Comparison of ENCODE assay signal across 15 mouse cellular contexts in the genomic region with DNA sequence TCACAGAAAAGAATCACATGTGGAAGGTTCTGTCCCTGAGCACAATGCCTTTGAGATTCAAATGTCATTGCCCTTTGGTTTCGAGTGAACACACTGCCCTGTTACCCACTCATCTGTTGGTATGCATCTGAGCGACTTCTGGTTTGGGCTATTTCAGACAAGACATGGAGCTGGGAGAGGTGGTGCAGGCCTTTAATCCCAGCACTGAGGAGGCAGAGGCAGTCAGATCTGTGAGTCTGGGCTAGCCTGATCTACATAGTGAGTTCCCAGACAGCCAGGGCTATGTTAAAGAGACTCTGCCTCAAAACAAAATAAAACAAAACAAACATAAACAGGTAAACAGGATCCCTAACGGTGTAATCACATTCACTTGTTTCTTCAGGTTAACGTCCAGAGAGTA. TPM values are rescaled to one million over a fixed set of nuclear protein-coding genes. Genes with fewer than 3 reads are reported as not detected.
A peak's percentile ranks its signal among the peaks of the same experiment; 100 is the strongest.
DNase-seq lines count a peak whose midpoint lies in the region; ATAC-seq lines count a peak whose summit lies in the region.
"Had no signal": no experiment of that assay in that cellular context is flagged by ENCODE, and none has a peak within 500 bp of the region (broad histone marks: within the 10 kb centered on the region; RNA-seq: fewer than 3 reads in every experiment).

No protein-coding gene starts in this region.

- H3K9me3 ChIP-seq in forebrain, embryonic 14.5 days (replicated peaks; ENCODE audit: control insufficient read depth, low read length) = no peaks in the 10 kb centered on the region
- no peaks in the 10 kb centered on the region for H3K9me3 ChIP-seq in forebrain, embryonic 10.5 days
- no peaks in the 10 kb centered on the region for H3K9me3 ChIP-seq in intestine, embryonic 14.5 days (ENCODE audit: control insufficient read depth, low read length)
- no peaks in the 10 kb centered on the region for H3K9me3 ChIP-seq in intestine, embryonic 15.5 days
- H3K9me3 ChIP-seq in midbrain, embryonic 11.5 days (ENCODE audit: control insufficient read depth, low read length) = no peaks in the 10 kb centered on the region
- no peaks in the 10 kb centered on the region for H3K9me3 ChIP-seq in midbrain, embryonic 15.5 days
- H3K9me3 ChIP-seq: forebrain, embryonic 15.5 days; heart, embryonic 12.5 days; heart, embryonic 15.5 days; hindbrain, embryonic 10.5 days had no signal

- no peaks in the 10 kb centered on the region for H3K4me1 ChIP-seq in forebrain, embryonic 14.5 days (ENCODE audit: control insufficient read depth, insufficient read depth, low read length)
- no peaks in the 10 kb centered on the region for H3K4me1 ChIP-seq in forebrain, embryonic 10.5 days
- H3K4me1 ChIP-seq in intestine, embryonic 14.5 days (replicated peaks; ENCODE audit: control insufficient read depth, insufficient read depth, low read length) = no peaks in the 10 kb centered on the region
- H3K4me1 ChIP-seq in intestine, embryonic 15.5 days (replicated peaks) = no peaks in the 10 kb centered on the region
- no peaks in the 10 kb centered on the region for H3K4me1 ChIP-seq in midbrain, embryonic 11.5 days (ENCODE audit: control insufficient read depth, insufficient read depth, low read length)
- H3K4me1 ChIP-seq in midbrain, embryonic 15.5 days = no peaks in the 10 kb centered on the region
- H3K4me1 ChIP-seq: forebrain, embryonic 15.5 days; heart, embryonic 12.5 days; heart, embryonic 15.5 days; hindbrain, embryonic 10.5 days had no signal

- no peak overlapping the region for H3K27ac ChIP-seq in forebrain, embryonic 14.5 days (ENCODE audit: low read depth, low read length)
- H3K27ac ChIP-seq in forebrain, embryonic 10.5 days = no peak overlapping the region
- no peak overlapping the region for H3K27ac ChIP-seq in intestine, embryonic 14.5 days (ENCODE audit: low read depth)
- no peak overlapping the region for H3K27ac ChIP-seq in intestine, embryonic 15.5 days
- H3K27ac ChIP-seq in midbrain, embryonic 11.5 days (ENCODE audit: low read depth, low read length) = no peak overlapping the region
- H3K27ac ChIP-seq in midbrain, embryonic 15.5 days = no peak overlapping the region
- H3K27ac ChIP-seq: forebrain, embryonic 15.5 days; heart, embryonic 15.5 days; hindbrain, embryonic 10.5 days; hindbrain, embryonic 14.5 days had no signal

- H3K4me2 ChIP-seq in forebrain, embryonic 14.5 days (ENCODE audit: low read length) = no peak overlapping the region
- H3K4me2 ChIP-seq in intestine, embryonic 14.5 days (ENCODE audit: low read length) = no peak overlapping the region
- no peak overlapping the region for H3K4me2 ChIP-seq in intestine, embryonic 15.5 days (replicated peaks)
- no peak overlapping the region for H3K4me2 ChIP-seq in midbrain, embryonic 11.5 days
- no peak overlapping the region for H3K4me2 ChIP-seq in midbrain, embryonic 15.5 days
- H3K4me2 ChIP-seq: forebrain, embryonic 15.5 days; heart, embryonic 12.5 days; heart, embryonic 15.5 days; hindbrain, embryonic 14.5 days had no signal

- H3K4me3 ChIP-seq in forebrain, embryonic 14.5 days (ENCODE audit: low read depth, low read length) = no peak overlapping the region
- H3K4me3 ChIP-seq in forebrain, embryonic 10.5 days = no peak overlapping the region
- no peak overlapping the region for H3K4me3 ChIP-seq in intestine, embryonic 14.5 days (ENCODE audit: low read depth, low read length)
- no peak overlapping the region for H3K4me3 ChIP-seq in intestine, embryonic 15.5 days (replicated peaks)
- no peak overlapping the region for H3K4me3 ChIP-seq in midbrain, embryonic 11.5 days (ENCODE audit: low read depth, low read length)
- H3K4me3 ChIP-seq in midbrain, embryonic 15.5 days = no peak overlapping the region
- H3K4me3 ChIP-seq: forebrain, embryonic 15.5 days; heart, embryonic 12.5 days; heart, embryonic 15.5 days; hindbrain, embryonic 10.5 days had no signal

- ATAC-seq in forebrain, embryonic 14.5 days = peak; percentile 5; the same call in 1 of the 2 replicates
- ATAC-seq in intestine, embryonic 14.5 days (replicated peaks; ENCODE audit: low FRiP score, low TSS enrichment, low read depth) = no peak
- ATAC-seq in intestine, embryonic 15.5 days = no peak
- 0 out of 2 replicates have a peak, but pooled peaks have one; percentile 35 for ATAC-seq in midbrain, embryonic 11.5 days (ENCODE audit: low FRiP score)
- ATAC-seq in midbrain, embryonic 15.5 days (replicated peaks) = no peak

- H3K9ac ChIP-seq in forebrain, embryonic 14.5 days (ENCODE audit: low read length) = no peak overlapping the region
- H3K9ac ChIP-seq in intestine, embryonic 14.5 days (ENCODE audit: low read length) = no peak overlapping the region
- no peak overlapping the region for H3K9ac ChIP-seq in intestine, embryonic 15.5 days
- H3K9ac ChIP-seq in midbrain, embryonic 11.5 days (ENCODE audit: low read length) = no peak overlapping the region
- no peak overlapping the region for H3K9ac ChIP-seq in midbrain, embryonic 15.5 days
- H3K9ac ChIP-seq: forebrain, embryonic 15.5 days; heart, embryonic 12.5 days; heart, embryonic 15.5 days; hindbrain, embryonic 14.5 days had no signal

- no peaks in the 10 kb centered on the region for H3K36me3 ChIP-seq in forebrain, embryonic 14.5 days (ENCODE audit: control insufficient read depth, insufficient read depth, low read length)
- H3K36me3 ChIP-seq in forebrain, embryonic 10.5 days (replicated peaks) = no peaks in the 10 kb centered on the region
- H3K36me3 ChIP-seq in intestine, embryonic 14.5 days (ENCODE audit: control insufficient read depth, insufficient read depth, low read length) = no peaks in the 10 kb centered on the region
- no peaks in the 10 kb centered on the region for H3K36me3 ChIP-seq in intestine, embryonic 15.5 days
- no peaks in the 10 kb centered on the region for H3K36me3 ChIP-seq in midbrain, embryonic 11.5 days (ENCODE audit: control insufficient read depth, insufficient read depth, low read length)
- H3K36me3 ChIP-seq in midbrain, embryonic 15.5 days (replicated peaks) = no peaks in the 10 kb centered on the region
- H3K36me3 ChIP-seq: forebrain, embryonic 15.5 days; heart, embryonic 12.5 days; heart, embryonic 15.5 days; hindbrain, embryonic 10.5 days had no signal

- WGBS in forebrain, embryonic 14.5 days = 78% methylated on average over 4 of the region's 4 CpGs
- 78% methylated on average over 4 of the region's 4 CpGs for WGBS in forebrain, embryonic 10.5 days
- 76% methylated on average over 4 of the region's 4 CpGs for WGBS in intestine, embryonic 14.5 days
- 76% methylated on average over 4 of the region's 4 CpGs for WGBS in intestine, embryonic 15.5 days
- 85% methylated on average over 4 of the region's 4 CpGs for WGBS in midbrain, embryonic 11.5 days
- 83% methylated on average over 4 of the region's 4 CpGs for WGBS in midbrain, embryonic 15.5 days

- no peak for DNase-seq in forebrain, embryonic 14.5 days (ENCODE audit: low spot score)
- DNase-seq in forebrain, embryonic 10.5 days (ENCODE audit: extremely low spot score, low spot score) = no peak
- peak; percentile 32 for DNase-seq in intestine, embryonic 14.5 days (ENCODE audit: low spot score)
- no peak for DNase-seq in midbrain, embryonic 11.5 days (ENCODE audit: low spot score, missing footprints)
- DNase-seq in adipocyte (ENCODE audit: low spot score) = peak; percentile 26

- H3K27me3 ChIP-seq in forebrain, embryonic 14.5 days (replicated peaks; ENCODE audit: control insufficient read depth, insufficient read depth, low read length) = no peaks in the 10 kb centered on the region
- H3K27me3 ChIP-seq in forebrain, embryonic 10.5 days (ENCODE audit: poor library complexity, severe bottlenecking) = no peaks in the 10 kb centered on the region
- no peaks in the 10 kb centered on the region for H3K27me3 ChIP-seq in intestine, embryonic 14.5 days (replicated peaks; ENCODE audit: control insufficient read depth, insufficient read depth, low read length)
- H3K27me3 ChIP-seq in intestine, embryonic 15.5 days (replicated peaks) = no peaks in the 10 kb centered on the region
- no peaks in the 10 kb centered on the region for H3K27me3 ChIP-seq in midbrain, embryonic 11.5 days (ENCODE audit: control insufficient read depth, insufficient read depth, low read length)
- peaks cover 4% of the 10 kb centered on the region; the same call in 1 of the 2 replicates for H3K27me3 ChIP-seq in midbrain, embryonic 15.5 days (replicated peaks)
- H3K27me3 ChIP-seq: forebrain, embryonic 15.5 days; heart, embryonic 12.5 days had no signal

RNA-seq across cellular contexts. Expression of a gene that starts 13.8 kb away (rescaled TPM):
- polyA plus RNA-seq in forebrain, embryonic 14.5 days (2014; fragmentation: Nextera tagmentation; extraction: Ambion mirVana) = 136 and 154 TPM in 2 replicates
- 97.5 and 102 TPM in 2 replicates for polyA plus RNA-seq in forebrain, embryonic 10.5 days (2016; fragmentation: Nextera tagmentation; extraction: Ambion mirVana)
- 86.7 and 92.2 TPM in 2 replicates for polyA plus RNA-seq in intestine, embryonic 14.5 days (2014; fragmentation: Nextera tagmentation; extraction: Ambion mirVana)
- polyA plus RNA-seq in intestine, embryonic 15.5 days (2015; fragmentation: Nextera tagmentation; extraction: Ambion mirVana) = 93.2 and 101 TPM in 2 replicates
- 95.2 and 95.7 TPM in 2 replicates for polyA plus RNA-seq in midbrain, embryonic 11.5 days (2014; fragmentation: Nextera tagmentation; extraction: Ambion mirVana)
- polyA plus RNA-seq in midbrain, embryonic 15.5 days (2015; fragmentation: Nextera tagmentation; extraction: Ambion mirVana) = 132 and 140 TPM in 2 replicates

RNA-seq across cellular contexts. Expression of a gene that starts 24.5 kb away (rescaled TPM):
- polyA plus RNA-seq in forebrain, embryonic 14.5 days (2014; fragmentation: Nextera tagmentation; extraction: Ambion mirVana) = 2.1 and 3.0 TPM in 2 replicates
- polyA plus RNA-seq in forebrain, embryonic 10.5 days (2016; fragmentation: Nextera tagmentation; extraction: Ambion mirVana) = 1.1 and 1.5 TPM in 2 replicates
- 3.8 and 4.0 TPM in 2 replicates for polyA plus RNA-seq in intestine, embryonic 14.5 days (2014; fragmentation: Nextera tagmentation; extraction: Ambion mirVana)
- 4.6 and 4.8 TPM in 2 replicates for polyA plus RNA-seq in intestine, embryonic 15.5 days (2015; fragmentation: Nextera tagmentation; extraction: Ambion mirVana)
- polyA plus RNA-seq in midbrain, embryonic 11.5 days (2014; fragmentation: Nextera tagmentation; extraction: Ambion mirVana) = 2.2 and 3.1 TPM in 2 replicates
- polyA plus RNA-seq in midbrain, embryonic 15.5 days (2015; fragmentation: Nextera tagmentation; extraction: Ambion mirVana) = 4.0 and 5.1 TPM in 2 replicates

RNA-seq across cellular contexts. Expression of a gene that starts 31.4 kb away (rescaled TPM):
- not detected in 2 replicates for polyA plus RNA-seq in forebrain, embryonic 14.5 days (2014; fragmentation: Nextera tagmentation; extraction: Ambion mirVana)
- not detected in 2 replicates for polyA plus RNA-seq in forebrain, embryonic 10.5 days (2016; fragmentation: Nextera tagmentation; extraction: Ambion mirVana)
- polyA plus RNA-seq in intestine, embryonic 14.5 days (2014; fragmentation: Nextera tagmentation; extraction: Ambion mirVana) = 0.15 and 0.42 TPM in 2 replicates
- polyA plus RNA-seq in intestine, embryonic 15.5 days (2015; fragmentation: Nextera tagmentation; extraction: Ambion mirVana) = 0.56 and 0.79 TPM in 2 replicates
- polyA plus RNA-seq in midbrain, embryonic 11.5 days (2014; fragmentation: Nextera tagmentation; extraction: Ambion mirVana) = not detected in 2 replicates
- polyA plus RNA-seq in midbrain, embryonic 15.5 days (2015; fragmentation: Nextera tagmentation; extraction: Ambion mirVana) = not detected in 2 replicates
- polyA plus RNA-seq: activated CD4-positive, CD25-positive, alpha-beta regulatory T cell, adult 4 months; embryonic facial prominence, embryonic 11.5 days; forebrain, embryonic 11.5 days; forebrain, embryonic 15.5 days; hindbrain, embryonic 10.5 days; hindbrain, embryonic 14.5 days had no signal

Comparison
In these comparisons a context has a peak if more than half of its experiments do, and no peak if none do; other contexts are left out.
1. ATAC-seq: peak in forebrain, embryonic 14.5 days (single experiment) and midbrain, embryonic 11.5 days (single experiment); none in intestine, embryonic 14.5 days (single experiment), intestine, embryonic 15.5 days (single experiment) and midbrain, embryonic 15.5 days (single experiment).
2. DNase-seq: peak in intestine, embryonic 14.5 days (single experiment) and adipocyte (single experiment); none in forebrain, embryonic 14.5 days (single experiment), forebrain, embryonic 10.5 days (single experiment) and midbrain, embryonic 11.5 days (single experiment).